Mouse (Mus musculus) lung, postnatal 0 days (tissue): ENCODE measurements around the gene Tdp2.

Experiments used
- CTCF ChIP-seq: IDR thresholded peaks from 2 replicates; pipeline ENCODE4 v1.5.1; 2016; ENCODE audit warnings: antibody characterized with exemption, mild to moderate bottlenecking
- EP300 ChIP-seq: IDR thresholded peaks from 2 replicates; pipeline ENCODE4 v1.6.1; 2016; ENCODE audit warnings: antibody characterized with exemption, mild to moderate bottlenecking, control low read depth

GRCm38 (mm10) chr13:24841702-24842101, 10.2 kb downstream of the Tdp2 start:
- TF ChIP-seq CTCF (no peak), EP300 (no peak)
